Mouse (Mus musculus): ENCODE results near the gene Asb11. TPM values are rescaled to one million over a fixed set of nuclear protein-coding genes. Genes with fewer than 3 reads are reported as not detected.

Gene Asb11
- not detected in 2 replicates for polyA plus RNA-seq (2014; fragmentation: Nextera tagmentation; extraction: Ambion mirVana)

GRCm38 (mm10) chrX:164436709-164437108 lies at the start of gene Asb11:
Gene Asb11 (plus strand): TSS chrX:164436994.
- Histone ChIP-seq H3K9ac (ENCODE audit: low read depth, low read length) (no peak within 1 kb of the TSS), H3K9me3 (ENCODE audit: control insufficient read depth, low read length) (no peaks in the 10 kb centered on the region), H3K27ac (ENCODE audit: low read depth, low read length) (no peak within 1 kb of the TSS), H3K4me1 (ENCODE audit: control insufficient read depth, insufficient read depth, low read length) (no peaks in the 10 kb centered on the region), H3K36me3 (ENCODE audit: control insufficient read depth, insufficient read depth, low read length) (peaks cover 2% of the 10 kb centered on the region; the same call in 1 of the 2 replicates), H3K27me3 (ENCODE audit: control insufficient read depth, insufficient read depth, low read length) (peaks cover 2% of the 10 kb centered on the region; the same call in 1 of the 2 replicates), H3K4me2 (replicated peaks; ENCODE audit: low read depth, low read length) (no peak within 1 kb of the TSS), H3K4me3 (ENCODE audit: low read length) (no peak within 1 kb of the TSS)
- WGBS, result 69% methylated on average over 8 of the region's 8 CpGs
- no peak for ATAC-seq (ENCODE audit: low FRiP score, low TSS enrichment)

- Histone ChIP-seq H3K27ac (ENCODE audit: low read depth, low read length) (no peak overlapping the region), H3K9me3 (ENCODE audit: control insufficient read depth, low read length) (no peaks in the 10 kb centered on the region), H3K4me1 (ENCODE audit: control insufficient read depth, insufficient read depth, low read length) (no peaks in the 10 kb centered on the region), H3K9ac (ENCODE audit: low read depth, low read length) (no peak overlapping the region), H3K4me3 (ENCODE audit: low read length) (no peak overlapping the region), H3K36me3 (ENCODE audit: control insufficient read depth, insufficient read depth, low read length) (no peaks in the 10 kb centered on the region), H3K27me3 (ENCODE audit: control insufficient read depth, insufficient read depth, low read length) (no peaks in the 10 kb centered on the region), H3K4me2 (replicated peaks; ENCODE audit: low read depth, low read length) (no peak overlapping the region)
- no peak for ATAC-seq (ENCODE audit: low FRiP score, low TSS enrichment)
- 85% methylated on average over 4 of the region's 4 CpGs for WGBS
Measured at GRCm38 (mm10) chrX:164394091-164394490, 42.7 kb upstream of the Asb11 start.

- Histone ChIP-seq H3K9me3 (ENCODE audit: control insufficient read depth, low read length) (no peaks in the 10 kb centered on the region), H3K4me3 (ENCODE audit: low read length) (no peak overlapping the region), H3K9ac (ENCODE audit: low read depth, low read length) (no peak overlapping the region), H3K27ac (ENCODE audit: low read depth, low read length) (no peak overlapping the region), H3K4me1 (ENCODE audit: control insufficient read depth, insufficient read depth, low read length) (no peaks in the 10 kb centered on the region), H3K27me3 (ENCODE audit: control insufficient read depth, insufficient read depth, low read length) (no peaks in the 10 kb centered on the region), H3K36me3 (ENCODE audit: control insufficient read depth, insufficient read depth, low read length) (no peaks in the 10 kb centered on the region), H3K4me2 (replicated peaks; ENCODE audit: low read depth, low read length) (no peak overlapping the region)
- 67% methylated on average over 3 of the region's 3 CpGs for WGBS
- ATAC-seq (ENCODE audit: low FRiP score, low TSS enrichment), result no peak
Measured at GRCm38 (mm10) chrX:164398456-164398855, 38.3 kb upstream of the Asb11 start.

GRCm38 (mm10) chrX:164405080-164405649 lies 31.6 kb upstream of the Asb11 start:
- no peaks in the 10 kb centered on the region; the same call in 1 of the 2 replicates for H3K27me3 ChIP-seq (ENCODE audit: control insufficient read depth, insufficient read depth, low read length)
- H3K4me1 ChIP-seq (ENCODE audit: control insufficient read depth, insufficient read depth, low read length), result no peaks in the 10 kb centered on the region
- no peak overlapping the region for H3K9ac ChIP-seq (ENCODE audit: low read depth, low read length)
- no peak overlapping the region for H3K4me3 ChIP-seq (ENCODE audit: low read length)
- H3K27ac ChIP-seq (ENCODE audit: low read depth, low read length), result no peak overlapping the region
- ATAC-seq (ENCODE audit: low FRiP score, low TSS enrichment), result no peak
- no peak overlapping the region for H3K4me2 ChIP-seq (replicated peaks; ENCODE audit: low read depth, low read length)
- no peaks in the 10 kb centered on the region for H3K36me3 ChIP-seq (ENCODE audit: control insufficient read depth, insufficient read depth, low read length)
- no peaks in the 10 kb centered on the region for H3K9me3 ChIP-seq (ENCODE audit: control insufficient read depth, low read length)

GRCm38 (mm10) chrX:164406133-164407022 lies 30.4 kb upstream of the Asb11 start:
- Histone ChIP-seq H3K4me1 (ENCODE audit: control insufficient read depth, insufficient read depth, low read length) (no peaks in the 10 kb centered on the region), H3K9me3 (ENCODE audit: control insufficient read depth, low read length) (no peaks in the 10 kb centered on the region), H3K27ac (ENCODE audit: low read depth, low read length) (no peak overlapping the region), H3K9ac (ENCODE audit: low read depth, low read length) (no peak overlapping the region), H3K4me2 (replicated peaks; ENCODE audit: low read depth, low read length) (no peak overlapping the region), H3K36me3 (ENCODE audit: control insufficient read depth, insufficient read depth, low read length) (no peaks in the 10 kb centered on the region), H3K27me3 (ENCODE audit: control insufficient read depth, insufficient read depth, low read length) (no peaks in the 10 kb centered on the region; the same call in 1 of the 2 replicates), H3K4me3 (ENCODE audit: low read length) (no peak overlapping the region)
- ATAC-seq (ENCODE audit: low FRiP score, low TSS enrichment), result no peak
- 74% methylated on average over 9 of the region's 9 CpGs for WGBS

- H3K4me1 ChIP-seq (ENCODE audit: control insufficient read depth, insufficient read depth, low read length), result no peaks in the 10 kb centered on the region
- no peaks in the 10 kb centered on the region for H3K9me3 ChIP-seq (ENCODE audit: control insufficient read depth, low read length)
- no peak for ATAC-seq (ENCODE audit: low FRiP score, low TSS enrichment)
- no peak overlapping the region for H3K4me2 ChIP-seq (replicated peaks; ENCODE audit: low read depth, low read length)
- H3K27ac ChIP-seq (ENCODE audit: low read depth, low read length), result no peak overlapping the region
- no peaks in the 10 kb centered on the region; the same call in 1 of the 2 replicates for H3K27me3 ChIP-seq (ENCODE audit: control insufficient read depth, insufficient read depth, low read length)
- WGBS, result 78% methylated on average over 3 of the region's 3 CpGs
- no peak overlapping the region for H3K9ac ChIP-seq (ENCODE audit: low read depth, low read length)
- no peaks in the 10 kb centered on the region for H3K36me3 ChIP-seq (ENCODE audit: control insufficient read depth, insufficient read depth, low read length)
- no peak overlapping the region for H3K4me3 ChIP-seq (ENCODE audit: low read length)
Measured at GRCm38 (mm10) chrX:164408301-164408927, 28.4 kb upstream of the Asb11 start.

GRCm38 (mm10) chrX:164410562-164410961 lies 26.2 kb upstream of the Asb11 start:
- ATAC-seq (ENCODE audit: low FRiP score, low TSS enrichment), result no peak

GRCm38 (mm10) chrX:164416803-164417202 lies 20.0 kb upstream of the Asb11 start:
- H3K9me3 ChIP-seq (ENCODE audit: control insufficient read depth, low read length), result no peaks in the 10 kb centered on the region
- H3K4me3 ChIP-seq (ENCODE audit: low read length), result no peak overlapping the region
- H3K36me3 ChIP-seq (ENCODE audit: control insufficient read depth, insufficient read depth, low read length), result no peaks in the 10 kb centered on the region
- no peak overlapping the region for H3K27ac ChIP-seq (ENCODE audit: low read depth, low read length)
- 81% methylated on average over 2 of the region's 2 CpGs for WGBS
- H3K27me3 ChIP-seq (ENCODE audit: control insufficient read depth, insufficient read depth, low read length), result peaks cover 3% of the 10 kb centered on the region; the same call in 1 of the 2 replicates
- no peak overlapping the region for H3K9ac ChIP-seq (ENCODE audit: low read depth, low read length)
- no peaks in the 10 kb centered on the region for H3K4me1 ChIP-seq (ENCODE audit: control insufficient read depth, insufficient read depth, low read length)
- H3K4me2 ChIP-seq (replicated peaks; ENCODE audit: low read depth, low read length), result no peak overlapping the region
- ATAC-seq (ENCODE audit: low FRiP score, low TSS enrichment), result no peak

More at GRCm38 (mm10) chrX:164410562-164410961, 26.2 kb upstream of the Asb11 start:
- Histone ChIP-seq H3K27me3 (ENCODE audit: control insufficient read depth, insufficient read depth, low read length) (no peaks in the 10 kb centered on the region; the same call in 1 of the 2 replicates), H3K4me3 (ENCODE audit: low read length) (no peak overlapping the region), H3K36me3 (ENCODE audit: control insufficient read depth, insufficient read depth, low read length) (no peaks in the 10 kb centered on the region), H3K4me1 (ENCODE audit: control insufficient read depth, insufficient read depth, low read length) (no peaks in the 10 kb centered on the region), H3K4me2 (replicated peaks; ENCODE audit: low read depth, low read length) (no peak overlapping the region), H3K27ac (ENCODE audit: low read depth, low read length) (no peak overlapping the region), H3K9me3 (ENCODE audit: control insufficient read depth, low read length) (no peaks in the 10 kb centered on the region), H3K9ac (ENCODE audit: low read depth, low read length) (no peak overlapping the region)
- 70% methylated on average over 1 of the region's 1 CpGs for WGBS

All from kidney, embryonic 14.5 days (tissue).